Mouse (Mus musculus) heart, embryonic 15.5 days (tissue): ENCODE data around the gene Erfe. TPM values are rescaled to one million over a fixed set of nuclear protein-coding genes. Genes with fewer than 3 reads are reported as not detected.
A peak's percentile ranks its signal among the peaks of the same experiment; 100 is the strongest.

Source experiments
- ATAC-seq: fragments of 200-750 bp; cut with Nextera tagmentation; replicated peaks from 2 replicates; pipeline ENCODE4 v1.8.0; 2017; ENCODE audit warnings: low read depth, moderate TSS enrichment; ENCODE audit not compliant: insufficient number of reproducible peaks, insufficient read depth, low FRiP score
- H3K27ac ChIP-seq: fragments of 300-500 bp; sonication (generic); 2 replicates; pipeline ENCODE4 v1.5.1; 2015; ENCODE audit warnings: mild to moderate bottlenecking, inconsistent platforms
- H3K27me3 ChIP-seq: fragments of 300-500 bp; sonication (generic); 2 replicates; pipeline ENCODE4 v1.6.1; 2015; ENCODE audit warnings: inconsistent platforms
- H3K36me3 ChIP-seq: fragments of 300-500 bp; sonication (generic); 2 replicates; pipeline ENCODE4 v1.6.1; 2015; ENCODE audit warnings: mild to moderate bottlenecking, inconsistent platforms
- H3K4me1 ChIP-seq: fragments of 300-500 bp; sonication (generic); replicated peaks from 2 replicates; pipeline ENCODE4 v1.6.1; 2015; ENCODE audit warnings: inconsistent platforms
- H3K4me2 ChIP-seq: fragments of 300-500 bp; sonication (generic); 2 replicates; pipeline ENCODE4 v1.6.1; 2015; ENCODE audit warnings: inconsistent platforms, mild to moderate bottlenecking, moderate library complexity
- H3K4me3 ChIP-seq: fragments of 300-500 bp; sonication (generic); 2 replicates; pipeline ENCODE4 v1.5.1; 2015; ENCODE audit warnings: mild to moderate bottlenecking, inconsistent platforms
- H3K9ac ChIP-seq: fragments of 300-500 bp; sonication (generic); 2 replicates; pipeline ENCODE4 v1.6.1; 2015; ENCODE audit warnings: mild to moderate bottlenecking, inconsistent platforms
- H3K9me3 ChIP-seq: fragments of 300-500 bp; sonication (generic); replicated peaks from 2 replicates; pipeline ENCODE4 v1.6.1; 2016; ENCODE audit warnings: inconsistent platforms
- WGBS: fragments of 180-500 bp; shearing (Covaris S2); methylation state at CpG from one replicate; pipeline ENCODE4 v1.1.7; 2015; ENCODE audit warnings: mixed read lengths; 5-methylcytosine and 5-hydroxymethylcytosine counted together
- polyA plus RNA-seq: library from polyadenylated mRNA; unstranded; fragments of >200 nt; fragmentation: Nextera tagmentation; extraction: Ambion mirVana; gene quantifications from 2 replicates; pipeline ENCODE4 v1.2.1, GENCODE M21; 2015

The Erfe gene
- polyA plus RNA-seq, 1 experiment from 2014 or later, result 0.78 TPM

GRCm38 (mm10) chr1:91380453-91381090 lies 14.3 kb downstream of the Erfe start:
- Histone ChIP-seq H3K4me3 (no peak overlapping the region), H3K4me2 (no peak overlapping the region), H3K9ac (no peak overlapping the region), H3K36me3 (peaks cover 84% of the 10 kb centered on the region), H3K27ac (no peak overlapping the region), H3K9me3 (no peaks in the 10 kb centered on the region), H3K4me1 (peaks cover 19% of the 10 kb centered on the region), H3K27me3 (no peaks in the 10 kb centered on the region)
- WGBS, result 57% methylated on average over 7 of the region's 7 CpGs
- ATAC-seq, result no peak

DNA sequence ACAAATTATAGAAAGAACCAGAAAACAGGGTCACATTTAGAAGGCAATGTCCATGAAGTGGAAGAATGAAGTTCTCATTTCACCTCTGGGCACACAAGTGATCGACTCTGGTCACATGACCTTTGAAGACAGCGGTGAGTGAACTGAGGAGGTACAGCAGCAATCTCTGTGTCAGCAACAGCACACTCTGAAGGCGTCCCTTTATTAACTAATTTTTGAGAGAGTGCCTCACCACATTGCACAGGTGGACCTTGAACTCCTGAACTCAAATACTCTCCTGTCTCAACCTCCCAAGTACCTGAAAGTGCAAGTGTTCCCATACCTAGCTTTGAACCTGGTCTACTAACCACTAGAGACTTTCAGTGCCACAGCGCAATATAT lies 14.9 kb downstream of the Erfe start:
- ATAC-seq, result no peak
- WGBS, result 83% methylated on average over 4 of the region's 4 CpGs
- peaks cover 80% of the 10 kb centered on the region for H3K36me3 ChIP-seq

DNA sequence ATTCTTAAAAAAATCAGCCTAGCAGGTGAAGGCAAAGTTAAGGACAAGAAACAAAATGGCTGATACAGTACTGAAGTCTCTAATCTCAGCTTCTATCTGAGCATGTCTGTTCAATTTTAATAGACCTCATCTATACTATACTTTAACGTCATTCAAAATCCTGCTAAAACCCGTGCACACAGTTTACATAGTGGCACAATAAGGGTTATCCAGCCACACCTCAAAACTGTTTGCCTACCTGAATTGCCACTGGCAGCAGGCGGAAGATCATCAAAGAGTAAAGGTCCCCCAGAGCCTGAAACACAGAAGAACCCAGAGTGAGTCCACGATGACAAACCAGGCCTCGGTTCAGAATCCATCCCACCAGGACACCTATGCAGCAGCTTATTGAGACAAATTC lies 24.1 kb downstream of the Erfe start:
- Histone ChIP-seq H3K27ac (no peak overlapping the region), H3K27me3 (no peaks in the 10 kb centered on the region), H3K9ac (no peak overlapping the region), H3K36me3 (peaks cover 54% of the 10 kb centered on the region), H3K4me1 (no peaks in the 10 kb centered on the region), H3K9me3 (no peaks in the 10 kb centered on the region), H3K4me2 (no peak overlapping the region), H3K4me3 (no peak overlapping the region)
- 93% methylated on average over 5 of the region's 5 CpGs for WGBS
- no peak for ATAC-seq

More for the DNA sequence above, 14.9 kb downstream of the Erfe start:
- no peak overlapping the region for H3K4me3 ChIP-seq
- no peaks in the 10 kb centered on the region for H3K9me3 ChIP-seq
- no peak overlapping the region for H3K9ac ChIP-seq
- no peaks in the 10 kb centered on the region for H3K27me3 ChIP-seq
- H3K4me2 ChIP-seq, result no peak overlapping the region
- peaks cover 19% of the 10 kb centered on the region for H3K4me1 ChIP-seq
- no peak overlapping the region for H3K27ac ChIP-seq

GRCm38 (mm10) chr1:91397927-91398259 lies 31.7 kb downstream of the Erfe start:
- H3K36me3 ChIP-seq, result peaks cover 16% of the 10 kb centered on the region; the same call in 1 of the 2 replicates
- H3K27ac ChIP-seq, result peak overlapping the region; percentile 83
- ATAC-seq, result no peak
- H3K9ac ChIP-seq, result peak overlapping the region; percentile 88
- peak overlapping the region; percentile 77 for H3K4me2 ChIP-seq
- H3K4me3 ChIP-seq, result peak overlapping the region; percentile 83
- H3K27me3 ChIP-seq, result no peaks in the 10 kb centered on the region
- H3K4me1 ChIP-seq, result peaks cover 18% of the 10 kb centered on the region
- under 1% methylated on average over 12 of the region's 12 CpGs for WGBS
- no peaks in the 10 kb centered on the region for H3K9me3 ChIP-seq

DNA sequence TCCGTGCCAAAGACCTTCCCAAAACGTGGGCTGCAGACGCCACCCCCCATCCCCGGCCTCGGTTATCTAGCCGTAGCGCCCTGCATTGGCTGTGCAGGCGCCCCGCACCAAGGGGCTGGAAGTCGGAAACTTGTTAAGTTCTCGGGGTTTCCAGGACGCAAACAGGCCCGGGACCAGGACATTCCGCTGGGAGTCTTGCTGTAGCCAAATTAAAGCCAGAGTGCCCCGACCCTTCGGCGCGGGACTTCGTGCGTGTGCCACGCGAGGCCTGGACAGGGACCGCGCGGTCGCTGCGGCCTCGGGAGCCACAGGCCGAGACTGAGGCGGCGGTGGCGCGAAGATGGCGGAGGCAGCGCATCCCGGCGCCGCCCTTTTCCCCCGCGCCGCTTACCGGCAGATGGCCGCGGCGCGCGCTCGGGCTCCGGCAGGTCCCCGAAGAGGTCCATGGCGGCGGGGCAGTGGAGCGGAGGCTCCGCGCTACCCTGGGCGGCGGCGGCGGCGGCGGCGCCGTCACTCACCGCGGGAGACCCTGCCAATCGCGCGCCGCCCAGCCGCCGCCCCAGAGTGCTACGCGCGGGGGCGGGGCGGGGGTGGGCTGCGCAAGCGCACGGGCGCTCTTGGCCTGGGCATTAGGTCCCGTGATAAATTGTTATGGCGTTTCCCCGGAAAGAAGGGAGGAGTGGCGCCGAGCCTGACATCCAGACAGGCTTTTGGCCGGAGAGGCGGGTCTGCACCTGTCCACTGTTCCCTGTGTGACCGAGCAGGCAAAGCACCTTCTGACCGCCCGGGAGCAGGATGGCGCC lies 32.2 kb downstream of the Erfe start, which contains the start of gene Ilkap:
Gene Ilkap, minus strand, starts transcription at position 556 of the 803 bp plus-strand sequence.
- peak; percentile 98 for ATAC-seq

GRCm38 (mm10) chr1:91404976-91405375 lies 38.7 kb downstream of the Erfe start:
- Histone ChIP-seq H3K9me3 (no peaks in the 10 kb centered on the region), H3K4me1 (no peaks in the 10 kb centered on the region), H3K27me3 (no peaks in the 10 kb centered on the region), H3K4me2 (no peak overlapping the region), H3K36me3 (no peaks in the 10 kb centered on the region), H3K4me3 (no peak overlapping the region), H3K9ac (no peak overlapping the region), H3K27ac (no peak overlapping the region)
- WGBS, result 13% methylated on average over 1 of the region's 1 CpGs
- ATAC-seq, result no peak

More for the DNA sequence above, 32.2 kb downstream of the Erfe start, which contains the start of gene Ilkap:
- Histone ChIP-seq H3K9me3 (no peaks in the 10 kb centered on the region), H3K4me3 (peak within 1 kb of the TSS; percentile 83), H3K4me1 (peaks cover 18% of the 10 kb centered on the region), H3K9ac (peak within 1 kb of the TSS; percentile 88), H3K4me2 (peak within 1 kb of the TSS; percentile 77), H3K27ac (peak within 1 kb of the TSS; percentile 83), H3K36me3 (peaks cover 10% of the 10 kb centered on the region; the same call in 1 of the 2 replicates), H3K27me3 (no peaks in the 10 kb centered on the region)
- under 1% methylated on average over 86 of the region's 91 CpGs for WGBS

- 51% methylated on average over 23 of the region's 23 CpGs for WGBS
- H3K4me3 ChIP-seq, result no peak overlapping the region
Measured at GRCm38 (mm10) chr1:91405406-91406169, 39.4 kb downstream of the Erfe start.

GRCm38 (mm10) chr1:91407819-91408218 lies 41.6 kb downstream of the Erfe start:
- H3K4me3 ChIP-seq, result no peak overlapping the region
- H3K27me3 ChIP-seq, result no peaks in the 10 kb centered on the region
- H3K9ac ChIP-seq, result no peak overlapping the region
- H3K27ac ChIP-seq, result no peak overlapping the region
- H3K4me1 ChIP-seq, result peaks cover 15% of the 10 kb centered on the region
- no peaks in the 10 kb centered on the region for H3K9me3 ChIP-seq
- 80% methylated on average over 4 of the region's 4 CpGs for WGBS
- ATAC-seq, result no peak
- no peak overlapping the region for H3K4me2 ChIP-seq
- H3K36me3 ChIP-seq, result no peaks in the 10 kb centered on the region

More at GRCm38 (mm10) chr1:91405406-91406169, 39.4 kb downstream of the Erfe start:
- Histone ChIP-seq H3K4me2 (no peak overlapping the region), H3K36me3 (no peaks in the 10 kb centered on the region), H3K27ac (no peak overlapping the region), H3K9ac (no peak overlapping the region), H3K27me3 (no peaks in the 10 kb centered on the region), H3K9me3 (no peaks in the 10 kb centered on the region), H3K4me1 (no peaks in the 10 kb centered on the region)
- ATAC-seq, result no peak

DNA sequence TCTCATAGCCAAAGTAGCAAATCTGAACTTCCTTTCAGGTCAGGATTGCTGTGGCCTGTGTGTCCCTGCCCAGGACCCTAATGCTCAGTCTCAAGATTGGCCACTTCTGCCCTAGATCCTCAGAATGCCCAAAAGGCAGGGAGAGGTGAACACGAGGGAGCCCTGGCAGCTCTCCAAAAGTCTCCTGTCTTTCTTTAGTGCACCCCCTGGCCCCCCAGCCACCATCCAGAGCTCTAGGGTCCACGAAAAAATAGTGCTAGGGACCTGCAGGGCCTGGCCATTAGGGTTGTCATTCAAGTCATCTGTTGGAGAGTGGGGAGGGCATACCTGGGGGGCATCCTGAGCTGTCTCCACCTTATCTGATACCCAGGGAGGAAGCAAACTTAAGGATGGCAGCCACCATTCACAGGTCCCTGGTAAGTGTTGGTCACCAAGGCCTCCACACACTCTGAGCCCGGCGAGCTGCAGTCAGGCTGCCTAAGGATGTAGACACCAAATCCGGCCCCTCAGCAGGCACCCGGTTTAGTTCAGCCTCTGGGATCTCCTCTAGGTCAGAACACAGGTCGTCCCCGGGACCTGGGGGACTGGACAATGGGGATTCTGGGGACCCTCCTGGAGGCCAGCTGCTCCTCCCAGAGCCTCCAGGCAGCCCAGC lies 45.5 kb downstream of the Erfe start:
- no peaks in the 10 kb centered on the region for H3K9me3 ChIP-seq
- peaks cover 33% of the 10 kb centered on the region for H3K4me1 ChIP-seq
- ATAC-seq, result no peak
- H3K36me3 ChIP-seq, result 0 out of 2 replicates have a peak, but pooled peaks cover under 1% of the 10 kb centered on the region
- peak overlapping the region; percentile 82 for H3K9ac ChIP-seq
- peak overlapping the region; percentile 98 for H3K4me2 ChIP-seq
- H3K27me3 ChIP-seq, result no peaks in the 10 kb centered on the region
- H3K27ac ChIP-seq, result peak overlapping the region; percentile 97; the same call in 1 of the 2 replicates
- peak overlapping the region; percentile 86 for H3K4me3 ChIP-seq
- 67% methylated on average over 8 of the region's 8 CpGs for WGBS

DNA sequence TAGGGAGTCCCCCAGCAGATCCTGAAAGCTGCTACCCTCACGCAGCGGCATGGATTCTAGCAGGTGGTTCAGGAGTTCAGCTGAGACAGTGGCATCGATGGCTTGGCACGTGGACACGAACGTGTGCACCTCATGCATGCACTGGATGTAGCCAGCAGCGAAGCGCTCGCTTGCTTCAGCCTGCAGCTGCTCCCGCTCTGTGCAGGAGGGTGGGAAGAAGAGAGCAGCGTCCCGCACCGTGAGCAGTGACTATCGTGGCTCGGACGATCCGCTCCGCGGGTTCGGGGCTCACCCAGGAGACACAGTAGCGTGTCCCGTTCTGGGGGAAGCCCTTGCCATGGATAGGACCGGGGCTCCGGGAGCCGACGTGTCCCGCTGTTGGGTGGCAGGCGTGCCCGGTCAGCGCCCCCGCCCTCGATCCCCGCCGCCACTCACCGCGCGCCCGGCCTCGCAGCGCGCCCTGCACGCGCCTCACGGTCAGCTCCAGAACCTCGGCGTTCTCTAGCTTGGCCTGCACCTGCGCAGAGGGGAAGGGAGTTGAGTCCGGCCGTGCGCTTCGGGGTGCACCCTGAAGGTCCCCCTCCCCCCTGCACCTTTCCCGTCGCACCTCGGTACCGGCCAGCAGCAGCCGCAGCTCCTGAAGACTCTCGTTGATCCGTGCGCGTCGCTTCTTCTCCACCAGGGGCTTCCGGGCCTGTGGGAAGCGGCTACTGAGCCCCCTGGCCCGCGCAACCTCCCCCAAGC lies 46.2 kb downstream of the Erfe start:
- Histone ChIP-seq H3K27me3 (no peaks in the 10 kb centered on the region), H3K36me3 (peaks cover 7% of the 10 kb centered on the region; the same call in 1 of the 2 replicates), H3K27ac (peak overlapping the region; percentile 97), H3K4me2 (peak overlapping the region; percentile 98), H3K4me1 (peaks cover 33% of the 10 kb centered on the region), H3K9me3 (no peaks in the 10 kb centered on the region), H3K4me3 (peak overlapping the region; percentile 86), H3K9ac (peak overlapping the region; percentile 82)
- ATAC-seq, result peak; percentile 7; the same call in 1 of the 2 replicates
- 5% methylated on average over 64 of the region's 65 CpGs for WGBS
